Mouse (Mus musculus) liver, embryonic 16.5 days (tissue): Measurements from ENCODE around the gene Vwa8. TPM values are rescaled to one million over a fixed set of nuclear protein-coding genes. Genes with fewer than 3 reads are reported as not detected.

Source experiments
- ATAC-seq: fragments of 200-750 bp; cut with Nextera tagmentation; 2 replicates; pipeline ENCODE4 v1.8.0; 2017; ENCODE audit warnings: low read depth, mild to moderate bottlenecking, moderate number of reproducible peaks, moderate library complexity
- H3K27ac ChIP-seq: fragments of 300-500 bp; sonication (generic); 2 replicates; pipeline ENCODE4 v1.5.1; 2014; ENCODE audit warnings: mild to moderate bottlenecking, low read length
- H3K27me3 ChIP-seq: fragments of 300-500 bp; sonication (generic); 2 replicates; pipeline ENCODE4 v1.6.1; 2014; ENCODE audit warnings: low read depth, low read length, mixed read lengths; ENCODE audit not compliant: control insufficient read depth, insufficient read depth
- H3K36me3 ChIP-seq: fragments of 300-500 bp; sonication (generic); 2 replicates; pipeline ENCODE4 v1.6.1; 2014; ENCODE audit warnings: mild to moderate bottlenecking; ENCODE audit not compliant: control insufficient read depth, insufficient read depth
- H3K4me1 ChIP-seq: fragments of 300-500 bp; sonication (generic); 2 replicates; pipeline ENCODE4 v1.6.1; 2014; ENCODE audit warnings: low read depth, low read length, mixed read lengths; ENCODE audit not compliant: control insufficient read depth
- H3K4me2 ChIP-seq: fragments of 300-500 bp; sonication (generic); 2 replicates; pipeline ENCODE4 v1.6.1; 2014; ENCODE audit warnings: low read depth, low read length, mixed read lengths
- H3K4me3 ChIP-seq: fragments of 300-500 bp; sonication (generic); 2 replicates; pipeline ENCODE4 v1.5.1; 2014; ENCODE audit warnings: low read depth, mild to moderate bottlenecking, low read length
- H3K9ac ChIP-seq: fragments of 300-500 bp; sonication (generic); 2 replicates; pipeline ENCODE4 v1.6.1; 2014; ENCODE audit warnings: low read depth, low read length
- H3K9me3 ChIP-seq: fragments of 300-500 bp; sonication (generic); replicated peaks from 2 replicates; pipeline ENCODE4 v1.6.1; 2016; ENCODE audit warnings: low read length; ENCODE audit not compliant: control insufficient read depth
- WGBS: fragments of 180-500 bp; shearing (Covaris S2); extraction: QIAGEN DNeasy Blood & Tissue Kit; methylation state at CpG from one replicate; pipeline ENCODE4 v1.1.7; 2014; ENCODE audit not compliant: insufficient replicate concordance; 5-methylcytosine and 5-hydroxymethylcytosine counted together
- polyA plus RNA-seq: library from polyadenylated mRNA; unstranded; fragments of >200 nt; fragmentation: Nextera tagmentation; extraction: Ambion mirVana; gene quantifications from 2 replicates; pipeline ENCODE4 v1.2.1, GENCODE M21; 2015

The Vwa8 gene
- polyA plus RNA-seq, 1 experiment from 2014 or later: 9.5 TPM

DNA sequence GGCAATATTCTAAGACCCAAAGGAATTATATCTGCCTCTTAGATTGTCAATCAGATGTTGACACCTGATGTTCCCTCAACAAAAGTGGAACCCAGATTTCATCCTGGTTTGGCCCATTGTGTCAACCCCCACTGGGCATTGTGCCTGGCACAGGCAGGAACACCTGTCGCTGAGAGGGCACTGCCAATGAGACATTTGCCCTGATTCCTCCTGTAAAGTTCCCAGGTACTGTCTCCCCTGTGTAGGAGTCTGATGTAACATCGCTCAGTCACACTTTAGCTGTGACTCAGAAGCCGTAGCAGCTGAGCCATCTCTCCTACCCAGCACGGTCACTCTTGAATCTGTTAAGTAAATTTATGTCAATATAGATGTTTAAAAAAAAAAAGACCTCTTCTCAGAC, 382.8 kb downstream of the Vwa8 start:
- Histone ChIP-seq H3K9ac (no peak overlapping the region), H3K4me1 (no peaks in the 10 kb centered on the region), H3K4me3 (no peak overlapping the region), H3K9me3 (no peaks in the 10 kb centered on the region), H3K27me3 (no peaks in the 10 kb centered on the region), H3K36me3 (no peaks in the 10 kb centered on the region), H3K27ac (no peak overlapping the region), H3K4me2 (no peak overlapping the region)
- ATAC-seq: no peak
- 73% methylated on average over 4 of the region's 4 CpGs for WGBS

DNA sequence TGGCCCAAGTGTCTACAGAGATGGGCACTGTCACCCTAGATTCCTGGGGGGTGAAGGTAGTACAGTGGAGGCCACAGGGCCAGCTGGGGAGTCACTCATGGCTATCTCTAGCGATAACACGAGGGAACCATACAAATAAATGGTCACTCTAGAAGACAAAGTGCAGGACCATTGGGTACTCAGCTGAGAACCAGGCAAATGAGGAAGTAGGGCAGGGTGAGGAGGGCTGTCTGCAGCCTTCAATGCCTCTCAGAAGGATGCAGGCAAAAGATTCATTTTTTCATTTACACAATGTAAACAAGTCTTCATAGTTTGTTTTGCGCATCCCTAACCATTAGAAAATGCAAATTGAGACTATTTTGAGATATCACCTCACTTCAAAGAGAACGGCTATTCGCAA, 384.8 kb downstream of the Vwa8 start:
- Histone ChIP-seq H3K9me3 (no peaks in the 10 kb centered on the region), H3K27me3 (no peaks in the 10 kb centered on the region), H3K4me3 (no peak overlapping the region), H3K4me2 (no peak overlapping the region), H3K4me1 (no peaks in the 10 kb centered on the region), H3K36me3 (no peaks in the 10 kb centered on the region), H3K27ac (no peak overlapping the region), H3K9ac (no peak overlapping the region)
- ATAC-seq: no peak
- 61% methylated on average over 5 of the region's 5 CpGs for WGBS

DNA sequence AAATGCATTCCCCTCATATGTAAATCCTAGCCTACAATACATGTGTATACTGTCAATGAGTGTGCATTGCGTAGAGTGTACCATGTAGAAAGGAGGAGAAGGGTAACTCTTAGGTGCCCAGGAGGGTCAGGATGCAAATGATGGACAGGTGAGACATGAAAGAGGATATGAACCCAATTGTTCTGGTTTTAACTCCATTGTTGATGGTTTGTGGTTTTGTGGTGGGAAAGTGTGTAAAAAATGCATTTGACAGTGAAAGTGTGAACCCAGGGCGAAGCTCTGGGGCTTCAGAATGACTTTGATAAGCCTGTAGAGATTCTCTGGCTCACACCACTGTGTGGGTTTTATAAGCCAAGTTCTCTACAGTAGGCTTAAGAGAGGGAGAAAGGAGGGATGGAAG, 385.7 kb downstream of the Vwa8 start:
- H3K27ac ChIP-seq: no peak overlapping the region
- no peaks in the 10 kb centered on the region for H3K9me3 ChIP-seq
- H3K36me3 ChIP-seq: no peaks in the 10 kb centered on the region
- no peak for ATAC-seq
- H3K4me3 ChIP-seq: no peak overlapping the region
- no peaks in the 10 kb centered on the region for H3K27me3 ChIP-seq
- H3K4me2 ChIP-seq: no peak overlapping the region
- no peaks in the 10 kb centered on the region for H3K4me1 ChIP-seq
- no peak overlapping the region for H3K9ac ChIP-seq
- whole genome bisulfite sequencing: 64% methylated on average over 2 of the region's 2 CpGs

DNA sequence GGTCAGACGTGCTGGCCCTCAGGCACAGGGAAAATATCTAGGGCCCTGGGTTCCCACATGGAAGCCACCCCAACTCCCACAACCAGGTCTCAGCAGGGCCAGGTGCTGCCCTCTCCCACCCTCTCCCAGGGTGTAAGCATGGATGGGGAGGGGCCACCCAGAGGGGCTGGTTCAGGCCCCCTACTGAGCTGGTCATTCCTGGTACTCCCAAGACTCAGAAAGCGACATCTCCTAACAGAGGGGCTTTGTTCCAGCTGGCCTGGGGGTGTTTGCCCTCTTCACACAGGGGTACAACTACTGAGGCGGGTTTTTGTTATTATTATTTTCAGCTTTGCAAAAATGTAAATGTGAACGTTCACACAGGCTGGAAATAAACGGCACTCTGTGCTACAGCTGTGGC, 386.3 kb downstream of the Vwa8 start:
- no peaks in the 10 kb centered on the region for H3K4me1 ChIP-seq
- no peak overlapping the region for H3K27ac ChIP-seq
- H3K9ac ChIP-seq: no peak overlapping the region
- H3K4me3 ChIP-seq: no peak overlapping the region
- no peaks in the 10 kb centered on the region for H3K36me3 ChIP-seq
- H3K27me3 ChIP-seq: no peaks in the 10 kb centered on the region
- no peak overlapping the region for H3K4me2 ChIP-seq
- 66% methylated on average over 5 of the region's 5 CpGs for WGBS
- H3K9me3 ChIP-seq: no peaks in the 10 kb centered on the region; the same call in 1 of the 2 replicates
- no peak for ATAC-seq

DNA sequence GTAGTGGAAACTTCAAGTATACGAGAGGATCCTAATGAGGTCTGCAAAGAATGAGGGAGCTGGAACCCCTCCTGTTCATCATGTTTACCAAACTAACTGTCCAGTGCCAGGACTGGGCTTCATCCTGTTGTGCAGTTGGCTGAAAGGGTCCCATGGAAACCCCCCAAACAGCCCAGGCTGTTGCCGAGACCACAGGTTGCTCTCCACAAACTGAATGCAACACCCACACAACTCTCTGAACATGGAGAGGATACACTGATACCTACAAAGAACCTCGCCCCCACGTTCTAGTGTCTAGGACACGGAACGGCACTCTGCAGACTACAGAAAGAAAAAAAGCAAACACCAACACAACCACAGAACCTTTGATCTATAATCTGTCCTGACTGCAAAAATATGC, 387.4 kb downstream of the Vwa8 start:
- Histone ChIP-seq H3K4me1 (no peaks in the 10 kb centered on the region), H3K4me2 (no peak overlapping the region), H3K4me3 (no peak overlapping the region), H3K9me3 (no peaks in the 10 kb centered on the region; the same call in 1 of the 2 replicates), H3K9ac (no peak overlapping the region), H3K27ac (no peak overlapping the region), H3K36me3 (no peaks in the 10 kb centered on the region), H3K27me3 (no peaks in the 10 kb centered on the region)
- WGBS: 59% methylated on average over 6 of the region's 6 CpGs
- no peak for ATAC-seq

DNA sequence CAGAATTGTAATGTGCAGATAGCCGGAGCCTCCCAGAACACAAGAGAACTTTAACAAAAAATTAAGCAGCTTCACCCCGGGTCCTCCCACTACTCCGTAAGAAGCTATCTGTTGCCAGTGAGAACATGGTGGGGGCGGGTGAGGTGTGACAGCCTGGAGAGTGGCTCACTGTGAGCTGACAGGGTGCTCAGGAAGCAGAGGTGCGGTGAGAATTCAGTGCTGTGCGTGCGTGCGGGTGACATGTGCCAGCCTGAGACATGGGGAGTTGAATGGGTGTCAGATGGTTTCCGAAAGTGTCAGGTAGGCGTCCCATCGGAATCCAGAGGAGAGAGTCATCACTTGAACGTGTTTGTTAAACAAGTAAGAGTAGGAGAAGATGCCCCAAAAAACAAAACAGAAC, 390.6 kb downstream of the Vwa8 start:
- no peaks in the 10 kb centered on the region for H3K4me1 ChIP-seq
- H3K4me3 ChIP-seq: no peak overlapping the region
- no peaks in the 10 kb centered on the region for H3K36me3 ChIP-seq
- no peaks in the 10 kb centered on the region for H3K27me3 ChIP-seq
- no peak overlapping the region for H3K9ac ChIP-seq
- ATAC-seq: no peak
- H3K27ac ChIP-seq: no peak overlapping the region
- no peaks in the 10 kb centered on the region; the same call in 1 of the 2 replicates for H3K9me3 ChIP-seq
- 70% methylated on average over 12 of the region's 12 CpGs for WGBS
- no peak overlapping the region for H3K4me2 ChIP-seq

DNA sequence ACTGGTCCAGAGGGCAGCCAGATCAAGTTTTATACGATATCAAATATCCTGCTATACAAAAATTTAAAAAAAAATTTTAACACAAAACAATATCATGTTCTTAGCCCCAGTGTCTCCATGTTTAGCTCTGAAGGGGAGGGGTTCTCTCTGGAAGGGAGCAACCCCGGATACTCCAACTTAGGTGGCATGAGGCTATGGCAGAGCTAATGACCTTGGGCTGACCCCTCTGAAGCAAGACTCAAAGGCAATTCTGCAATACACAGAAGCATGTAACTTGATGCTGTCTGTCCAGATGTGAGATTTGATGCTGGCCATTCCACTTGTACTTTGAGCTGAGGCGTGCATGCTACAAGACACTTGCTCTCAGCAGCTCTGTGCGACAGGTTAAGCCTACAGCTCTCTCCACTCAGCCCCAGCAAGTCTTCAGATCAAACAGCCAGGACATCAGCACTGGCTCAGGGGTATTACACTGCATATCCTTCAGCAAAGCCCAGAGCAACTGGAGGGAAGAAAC, 392.3 kb downstream of the Vwa8 start:
- Histone ChIP-seq H3K4me2 (no peak overlapping the region), H3K4me3 (no peak overlapping the region), H3K27ac (no peak overlapping the region), H3K27me3 (no peaks in the 10 kb centered on the region), H3K4me1 (no peaks in the 10 kb centered on the region), H3K36me3 (no peaks in the 10 kb centered on the region), H3K9ac (no peak overlapping the region), H3K9me3 (no peaks in the 10 kb centered on the region; the same call in 1 of the 2 replicates)
- WGBS: 69% methylated on average over 4 of the region's 4 CpGs
- no peak for ATAC-seq

DNA sequence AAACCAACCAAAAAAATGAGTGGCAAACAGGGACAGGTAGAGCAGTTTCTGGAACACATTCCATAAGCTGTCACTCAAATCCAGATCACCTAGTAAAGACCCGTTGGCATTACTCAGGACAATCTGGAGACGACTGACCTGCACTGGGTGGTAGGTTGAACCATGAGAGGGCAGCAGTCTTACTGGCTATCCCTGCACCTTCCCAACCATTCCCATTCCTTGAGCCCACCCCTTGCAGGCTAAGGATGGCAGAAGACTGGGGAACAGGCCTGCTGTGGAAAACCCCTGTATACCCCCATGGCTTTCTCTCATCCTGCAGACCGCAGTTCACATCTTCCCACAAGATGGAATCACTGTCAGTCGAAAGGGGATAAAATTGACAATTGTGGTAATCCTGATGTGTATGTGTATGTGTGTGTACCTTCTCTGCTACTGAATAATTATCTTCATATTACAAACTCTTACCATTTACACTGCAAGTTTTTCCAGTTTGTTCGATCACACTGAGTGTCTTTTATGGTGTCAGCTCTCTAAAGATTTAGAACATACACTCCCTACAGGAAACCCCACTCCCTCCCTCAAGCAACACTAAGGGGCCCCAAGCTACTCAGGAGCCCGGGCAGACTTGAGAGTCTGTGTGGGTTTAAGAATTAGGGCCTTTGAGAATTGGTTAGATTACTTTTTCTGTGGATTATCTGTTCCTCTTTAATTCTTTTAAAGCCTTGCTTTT, 393.0 kb downstream of the Vwa8 start:
- 51% methylated on average over 6 of the region's 6 CpGs for WGBS
- H3K4me3 ChIP-seq: no peak overlapping the region

DNA sequence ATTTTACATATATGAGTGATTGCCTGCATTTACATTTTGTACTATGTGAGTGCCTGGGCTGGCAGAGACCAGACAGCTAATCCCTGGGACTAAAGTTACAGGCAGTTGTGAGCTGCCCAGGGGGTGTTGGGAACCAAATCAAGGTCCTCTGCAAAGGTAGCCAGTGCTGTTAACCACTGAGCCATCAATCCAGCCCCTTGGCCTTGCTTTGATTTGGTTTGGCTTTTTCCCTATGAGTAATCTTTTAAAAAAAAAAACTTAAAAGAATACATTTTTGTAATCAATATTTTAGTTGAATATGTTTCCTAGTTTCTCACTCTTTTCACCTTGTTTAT, 393.5 kb downstream of the Vwa8 start:
- Histone ChIP-seq H3K27ac (no peak overlapping the region), H3K4me3 (no peak overlapping the region), H3K9me3 (no peaks in the 10 kb centered on the region; the same call in 1 of the 2 replicates), H3K36me3 (no peaks in the 10 kb centered on the region), H3K27me3 (no peaks in the 10 kb centered on the region), H3K9ac (no peak overlapping the region), H3K4me2 (no peak overlapping the region), H3K4me1 (no peaks in the 10 kb centered on the region)
- no peak for ATAC-seq

More for the DNA sequence above, 393.0 kb downstream of the Vwa8 start:
- ATAC-seq: no peak
- Histone ChIP-seq H3K27ac (no peak overlapping the region), H3K9ac (no peak overlapping the region), H3K9me3 (no peaks in the 10 kb centered on the region; the same call in 1 of the 2 replicates), H3K4me2 (no peak overlapping the region), H3K36me3 (no peaks in the 10 kb centered on the region), H3K4me1 (no peaks in the 10 kb centered on the region), H3K27me3 (no peaks in the 10 kb centered on the region)
